Mouse (Mus musculus): ENCODE measurements around the gene Aatk. TPM values are rescaled to one million over a fixed set of nuclear protein-coding genes. Genes with fewer than 3 reads are reported as not detected.

The Aatk gene
- polyA plus RNA-seq, 1 experiment from 2014 or later = 1.3 TPM

- no peaks in the 10 kb centered on the region for H3K4me1 ChIP-seq (ENCODE audit: control insufficient read depth, insufficient read depth, low read length)
- H3K9ac ChIP-seq (ENCODE audit: low read length) = no peak overlapping the region
- no peak overlapping the region for H3K27ac ChIP-seq (ENCODE audit: low read depth, low read length)
- H3K36me3 ChIP-seq (ENCODE audit: control insufficient read depth, insufficient read depth, low read length) = peaks cover 2% of the 10 kb centered on the region; the same call in 1 of the 2 replicates
- DNase-seq (ENCODE audit: low spot score, missing footprints) (no peak), ATAC-seq (ENCODE audit: low FRiP score) (no peak)
- H3K4me3 ChIP-seq (ENCODE audit: low read depth, low read length) = no peak overlapping the region
- 94% methylated on average over 4 of the region's 4 CpGs for WGBS
- no peaks in the 10 kb centered on the region for H3K27me3 ChIP-seq (ENCODE audit: control insufficient read depth, insufficient read depth, low read length)
- no peaks in the 10 kb centered on the region for H3K9me3 ChIP-seq (ENCODE audit: control insufficient read depth, low read length)
- no peak overlapping the region for H3K4me2 ChIP-seq
Measured at GRCm38 (mm10) chr11:119978701-119979100, 68.3 kb downstream of the Aatk start.

- Histone ChIP-seq H3K9ac (ENCODE audit: low read length) (no peak overlapping the region), H3K4me1 (ENCODE audit: control insufficient read depth, insufficient read depth, low read length) (no peaks in the 10 kb centered on the region), H3K27me3 (ENCODE audit: control insufficient read depth, insufficient read depth, low read length) (no peaks in the 10 kb centered on the region), H3K4me2 (no peak overlapping the region), H3K36me3 (ENCODE audit: control insufficient read depth, insufficient read depth, low read length) (peaks cover 2% of the 10 kb centered on the region; the same call in 1 of the 2 replicates), H3K4me3 (ENCODE audit: low read depth, low read length) (no peak overlapping the region), H3K9me3 (ENCODE audit: control insufficient read depth, low read length) (no peaks in the 10 kb centered on the region), H3K27ac (ENCODE audit: low read depth, low read length) (no peak overlapping the region)
- DNase-seq (ENCODE audit: low spot score, missing footprints) (peak; percentile 72), ATAC-seq (ENCODE audit: low FRiP score) (no peak)
- WGBS = 83% methylated on average over 8 of the region's 8 CpGs
Measured at GRCm38 (mm10) chr11:119975739-119976501, 71.0 kb downstream of the Aatk start.

- Histone ChIP-seq H3K4me1 (ENCODE audit: control insufficient read depth, insufficient read depth, low read length) (peaks cover 10% of the 10 kb centered on the region), H3K9me3 (ENCODE audit: control insufficient read depth, low read length) (no peaks in the 10 kb centered on the region), H3K27ac (ENCODE audit: low read depth, low read length) (no peak overlapping the region), H3K27me3 (ENCODE audit: control insufficient read depth, insufficient read depth, low read length) (no peaks in the 10 kb centered on the region), H3K4me3 (ENCODE audit: low read depth, low read length) (no peak overlapping the region), H3K9ac (ENCODE audit: low read length) (no peak overlapping the region), H3K4me2 (no peak overlapping the region), H3K36me3 (ENCODE audit: control insufficient read depth, insufficient read depth, low read length) (peaks cover 2% of the 10 kb centered on the region; the same call in 1 of the 2 replicates)
- DNase-seq (ENCODE audit: low spot score, missing footprints) (no peak), ATAC-seq (ENCODE audit: low FRiP score) (no peak)
- 91% methylated on average over 4 of the region's 4 CpGs for WGBS
Measured at GRCm38 (mm10) chr11:119973789-119974188, 73.2 kb downstream of the Aatk start.

GRCm38 (mm10) chr11:119970021-119970851, 76.7 kb downstream of the Aatk start:
- DNase-seq (ENCODE audit: low spot score, missing footprints) (no peak), ATAC-seq (ENCODE audit: low FRiP score) (peak; percentile 66; the same call in 1 of the 2 replicates)
- H3K4me1 ChIP-seq (ENCODE audit: control insufficient read depth, insufficient read depth, low read length) = peaks cover 13% of the 10 kb centered on the region
- peak overlapping the region; percentile 5; the same call in 1 of the 2 replicates for H3K27ac ChIP-seq (ENCODE audit: low read depth, low read length)
- H3K27me3 ChIP-seq (ENCODE audit: control insufficient read depth, insufficient read depth, low read length) = no peaks in the 10 kb centered on the region
- H3K4me2 ChIP-seq = no peak overlapping the region
- no peak overlapping the region for H3K4me3 ChIP-seq (ENCODE audit: low read depth, low read length)
- WGBS = 60% methylated on average over 12 of the region's 12 CpGs
- peak overlapping the region; percentile 16; the same call in 1 of the 2 replicates for H3K9ac ChIP-seq (ENCODE audit: low read length)
- no peaks in the 10 kb centered on the region for H3K9me3 ChIP-seq (ENCODE audit: control insufficient read depth, low read length)
- peaks cover 2% of the 10 kb centered on the region; the same call in 1 of the 2 replicates for H3K36me3 ChIP-seq (ENCODE audit: control insufficient read depth, insufficient read depth, low read length)

GRCm38 (mm10) chr11:119967892-119968291, 79.1 kb downstream of the Aatk start:
- Histone ChIP-seq H3K4me2 (no peak overlapping the region), H3K27me3 (ENCODE audit: control insufficient read depth, insufficient read depth, low read length) (no peaks in the 10 kb centered on the region), H3K36me3 (ENCODE audit: control insufficient read depth, insufficient read depth, low read length) (no peaks in the 10 kb centered on the region), H3K4me3 (ENCODE audit: low read depth, low read length) (no peak overlapping the region), H3K27ac (ENCODE audit: low read depth, low read length) (no peak overlapping the region), H3K9me3 (ENCODE audit: control insufficient read depth, low read length) (no peaks in the 10 kb centered on the region), H3K9ac (ENCODE audit: low read length) (no peak overlapping the region), H3K4me1 (ENCODE audit: control insufficient read depth, insufficient read depth, low read length) (peaks cover 19% of the 10 kb centered on the region)
- ATAC-seq (ENCODE audit: low FRiP score) (no peak), DNase-seq (ENCODE audit: low spot score, missing footprints) (no peak)
- WGBS = 84% methylated on average over 2 of the region's 2 CpGs

GRCm38 (mm10) chr11:119967401-119967800, 79.6 kb downstream of the Aatk start:
- DNase-seq (ENCODE audit: low spot score, missing footprints) = no peak
- ATAC-seq (ENCODE audit: low FRiP score) = no peak
- Histone ChIP-seq H3K27ac (ENCODE audit: low read depth, low read length) (no peak overlapping the region), H3K4me1 (ENCODE audit: control insufficient read depth, insufficient read depth, low read length) (peaks cover 19% of the 10 kb centered on the region), H3K4me2 (no peak overlapping the region), H3K9me3 (ENCODE audit: control insufficient read depth, low read length) (no peaks in the 10 kb centered on the region), H3K9ac (ENCODE audit: low read length) (no peak overlapping the region), H3K36me3 (ENCODE audit: control insufficient read depth, insufficient read depth, low read length) (no peaks in the 10 kb centered on the region), H3K27me3 (ENCODE audit: control insufficient read depth, insufficient read depth, low read length) (no peaks in the 10 kb centered on the region), H3K4me3 (ENCODE audit: low read depth, low read length) (no peak overlapping the region)
- 69% methylated on average over 8 of the region's 8 CpGs for WGBS

- Histone ChIP-seq H3K9me3 (ENCODE audit: control insufficient read depth, low read length) (no peaks in the 10 kb centered on the region), H3K36me3 (ENCODE audit: control insufficient read depth, insufficient read depth, low read length) (no peaks in the 10 kb centered on the region), H3K4me1 (ENCODE audit: control insufficient read depth, insufficient read depth, low read length) (peaks cover 19% of the 10 kb centered on the region), H3K4me3 (ENCODE audit: low read depth, low read length) (no peak overlapping the region), H3K27me3 (ENCODE audit: control insufficient read depth, insufficient read depth, low read length) (no peaks in the 10 kb centered on the region), H3K4me2 (no peak overlapping the region), H3K27ac (ENCODE audit: low read depth, low read length) (no peak overlapping the region), H3K9ac (ENCODE audit: low read length) (no peak overlapping the region)
- ATAC-seq (ENCODE audit: low FRiP score) (no peak), DNase-seq (ENCODE audit: low spot score, missing footprints) (no peak)
- WGBS = 89% methylated on average over 6 of the region's 6 CpGs
Measured at GRCm38 (mm10) chr11:119966294-119966693, 80.7 kb downstream of the Aatk start.

- Histone ChIP-seq H3K4me1 (ENCODE audit: control insufficient read depth, insufficient read depth, low read length) (peaks cover 12% of the 10 kb centered on the region), H3K4me2 (no peak overlapping the region), H3K4me3 (ENCODE audit: low read depth, low read length) (no peak overlapping the region), H3K27ac (ENCODE audit: low read depth, low read length) (no peak overlapping the region), H3K9me3 (ENCODE audit: control insufficient read depth, low read length) (no peaks in the 10 kb centered on the region), H3K36me3 (ENCODE audit: control insufficient read depth, insufficient read depth, low read length) (no peaks in the 10 kb centered on the region), H3K9ac (ENCODE audit: low read length) (0 out of 2 replicates have a peak overlapping the region, but pooled peaks have one; percentile 21), H3K27me3 (ENCODE audit: control insufficient read depth, insufficient read depth, low read length) (no peaks in the 10 kb centered on the region)
- ATAC-seq (ENCODE audit: low FRiP score) (no peak), DNase-seq (ENCODE audit: low spot score, missing footprints) (no peak)
- WGBS = 9% methylated on average over 9 of the region's 9 CpGs
Measured at GRCm38 (mm10) chr11:119965053-119965452, 81.9 kb downstream of the Aatk start.

GRCm38 (mm10) chr11:119961511-119961910, 85.5 kb downstream of the Aatk start:
- H3K4me1 ChIP-seq (ENCODE audit: control insufficient read depth, insufficient read depth, low read length) = peaks cover 8% of the 10 kb centered on the region
- 79% methylated on average over 3 of the region's 3 CpGs for WGBS
- no peak overlapping the region for H3K4me2 ChIP-seq

More at GRCm38 (mm10) chr11:119961511-119961910, 85.5 kb downstream of the Aatk start:
- DNase-seq (ENCODE audit: low spot score, missing footprints) = no peak
- H3K9me3 ChIP-seq (ENCODE audit: control insufficient read depth, low read length) = no peaks in the 10 kb centered on the region
- H3K9ac ChIP-seq (ENCODE audit: low read length) = no peak overlapping the region
- no peak overlapping the region for H3K27ac ChIP-seq (ENCODE audit: low read depth, low read length)
- no peaks in the 10 kb centered on the region for H3K27me3 ChIP-seq (ENCODE audit: control insufficient read depth, insufficient read depth, low read length)
- no peak overlapping the region for H3K4me3 ChIP-seq (ENCODE audit: low read depth, low read length)
- H3K36me3 ChIP-seq (ENCODE audit: control insufficient read depth, insufficient read depth, low read length) = no peaks in the 10 kb centered on the region
- no peak for ATAC-seq (ENCODE audit: low FRiP score)
